36 mouse cellular contexts compared by ENCODE assay signal in genomic region chr10:68718375-68718774, GRCm38 (mm10). TPM values are rescaled to one million over a fixed set of nuclear protein-coding genes. Genes with fewer than 3 reads are reported as not detected.
"Had no signal": no experiment of that assay in that cellular context is flagged by ENCODE, and none has a peak within 500 bp of the region (broad histone marks: within the 10 kb centered on the region; RNA-seq: fewer than 3 reads in every experiment).

No protein-coding gene starts in this region.

- H3K9ac ChIP-seq: heart, embryonic 13.5 days; heart, embryonic 15.5 days; hindbrain, embryonic 12.5 days; hindbrain, embryonic 13.5 days; hindbrain, embryonic 14.5 days; hindbrain, embryonic 15.5 days; intestine, embryonic 15.5 days; kidney, embryonic 15.5 days had no signal

- H3K4me2 ChIP-seq: heart, embryonic 11.5 days; heart, embryonic 13.5 days; heart, embryonic 15.5 days; hindbrain, embryonic 12.5 days; hindbrain, embryonic 13.5 days; hindbrain, embryonic 14.5 days; hindbrain, embryonic 15.5 days; intestine, embryonic 15.5 days; kidney, embryonic 15.5 days had no signal

- H3K27me3 ChIP-seq: heart, embryonic 13.5 days; heart, embryonic 15.5 days; intestine, embryonic 15.5 days; kidney, embryonic 15.5 days had no signal

- H3K36me3 ChIP-seq: heart, embryonic 10.5 days; heart, embryonic 13.5 days; heart, embryonic 15.5 days; hindbrain, embryonic 10.5 days; hindbrain, embryonic 12.5 days; hindbrain, embryonic 13.5 days; hindbrain, embryonic 15.5 days; intestine, embryonic 15.5 days; kidney, embryonic 15.5 days had no signal

- H3K27ac ChIP-seq: heart, embryonic 10.5 days; heart, embryonic 13.5 days; heart, embryonic 15.5 days; hindbrain, embryonic 10.5 days; hindbrain, embryonic 12.5 days; hindbrain, embryonic 13.5 days; hindbrain, embryonic 14.5 days; hindbrain, embryonic 15.5 days; hindbrain, postnatal 0 days; intestine, embryonic 15.5 days; kidney, embryonic 15.5 days; kidney, postnatal 0 days; layer of hippocampus, adult 2 months; left cerebral cortex, adult 2 months had no signal

- ATAC-seq: hindbrain, embryonic 16.5 days; hindbrain, postnatal 0 days; inflammation-experienced regulatory T-cells, adult 6 months; intestine, embryonic 15.5 days; intestine, embryonic 16.5 days; intestine, postnatal 0 days had no signal

- H3K9me3 ChIP-seq: heart, embryonic 10.5 days; heart, embryonic 13.5 days; heart, embryonic 15.5 days; hindbrain, embryonic 10.5 days; hindbrain, embryonic 12.5 days; hindbrain, embryonic 13.5 days; hindbrain, embryonic 15.5 days; intestine, embryonic 15.5 days; kidney, embryonic 15.5 days had no signal

- H3K4me3 ChIP-seq: heart, embryonic 10.5 days; heart, embryonic 13.5 days; heart, embryonic 15.5 days; hindbrain, embryonic 10.5 days; hindbrain, embryonic 12.5 days; hindbrain, embryonic 13.5 days; hindbrain, embryonic 15.5 days; intestine, embryonic 15.5 days; kidney, embryonic 15.5 days; layer of hippocampus, adult 2 months; left cerebral cortex, adult 2 months had no signal

- DNase-seq: heart, postnatal 10 days; heart, postnatal 14 days; heart, postnatal 36 days; heart, postnatal 4 days; kidney, adult 11 months; kidney, adult 18-20 months; kidney, adult 2 months; kidney, adult 8-10 months; kidney, adult 9 months; kidney, postnatal 10 days; kidney, postnatal 14 days; kidney, postnatal 25 days; kidney, postnatal 36 days; kidney, postnatal 4 days; layer of hippocampus, adult 9-11 months; layer of hippocampus, postnatal 36 days had no signal

RNA-seq across cellular contexts. Expression of gene Tmem26, which starts 5.1 kb away (rescaled TPM):
- total RNA-seq: hematopoietic stem cell, adult 5-6 weeks had no signal
